Mouse (Mus musculus) neural tube, embryonic 15.5 days (tissue): ENCODE data around the gene 3830406C13Rik. TPM values are rescaled to one million over a fixed set of nuclear protein-coding genes. Genes with fewer than 3 reads are reported as not detected.

Source experiments
- ATAC-seq: fragments of 200-750 bp; cut with Nextera tagmentation; 2 replicates; pipeline ENCODE4 v1.8.0; 2017; ENCODE audit warnings: mild to moderate bottlenecking, moderate TSS enrichment, moderate library complexity; ENCODE audit not compliant: low FRiP score
- H3K27ac ChIP-seq: fragments of 300-500 bp; sonication (generic); replicated peaks from 2 replicates; pipeline ENCODE4 v1.5.1; 2015; ENCODE audit warnings: mild to moderate bottlenecking, inconsistent platforms
- H3K27me3 ChIP-seq: fragments of 300-500 bp; sonication (generic); replicated peaks from 2 replicates; pipeline ENCODE4 v1.6.1; 2015; ENCODE audit warnings: inconsistent platforms
- H3K36me3 ChIP-seq: fragments of 300-500 bp; sonication (generic); 2 replicates; pipeline ENCODE4 v1.6.1; 2015; ENCODE audit warnings: inconsistent platforms
- H3K4me1 ChIP-seq: fragments of 300-500 bp; sonication (generic); 2 replicates; pipeline ENCODE4 v1.6.1; 2015; ENCODE audit warnings: inconsistent platforms
- H3K4me2 ChIP-seq: fragments of 300-500 bp; sonication (generic); 2 replicates; pipeline ENCODE4 v1.6.1; 2015; ENCODE audit warnings: inconsistent platforms, mild to moderate bottlenecking, moderate library complexity
- H3K4me3 ChIP-seq: fragments of 300-500 bp; sonication (generic); replicated peaks from 2 replicates; pipeline ENCODE4 v1.5.1; 2015; ENCODE audit warnings: mild to moderate bottlenecking, inconsistent platforms
- H3K9ac ChIP-seq: fragments of 300-500 bp; sonication (generic); replicated peaks from 2 replicates; pipeline ENCODE4 v1.6.1; 2015; ENCODE audit warnings: mild to moderate bottlenecking, inconsistent platforms
- H3K9me3 ChIP-seq: fragments of 300-500 bp; sonication (generic); replicated peaks from 2 replicates; pipeline ENCODE4 v1.6.1; 2016; ENCODE audit warnings: inconsistent platforms
- WGBS: fragments of 180-500 bp; shearing (Covaris S2); methylation state at CpG from one replicate; pipeline ENCODE4 v1.1.7; 2015; ENCODE audit warnings: mixed read lengths; 5-methylcytosine and 5-hydroxymethylcytosine counted together
- polyA plus RNA-seq: library from polyadenylated mRNA; unstranded; fragments of >200 nt; fragmentation: Nextera tagmentation; extraction: Ambion mirVana; gene quantifications from 2 replicates; pipeline ENCODE4 v1.2.1, GENCODE M21; 2015

3830406C13Rik gene
- polyA plus RNA-seq, 1 experiment from 2014 or later = 37.7 TPM

- Histone ChIP-seq H3K4me1 (peaks cover 32% of the 10 kb centered on the region), H3K9ac (no peak overlapping the region), H3K4me2 (no peak overlapping the region), H3K27ac (no peak overlapping the region), H3K36me3 (no peaks in the 10 kb centered on the region), H3K27me3 (peaks cover 93% of the 10 kb centered on the region), H3K4me3 (no peak overlapping the region), H3K9me3 (no peaks in the 10 kb centered on the region)
- ATAC-seq = no peak
- 1% methylated on average over 24 of the region's 24 CpGs for WGBS
Measured at GRCm38 (mm10) chr14:12344061-12344745, 60.2 kb downstream of the 3830406C13Rik start.

GRCm38 (mm10) chr14:12344746-12345240 is 60.8 kb downstream of the 3830406C13Rik start:
- H3K4me3 ChIP-seq = peak overlapping the region; percentile 13
- ATAC-seq = no peak
- peak overlapping the region; percentile 28; the same call in 1 of the 2 replicates for H3K4me2 ChIP-seq
- H3K4me1 ChIP-seq = peaks cover 32% of the 10 kb centered on the region
- no peaks in the 10 kb centered on the region for H3K36me3 ChIP-seq
- peaks cover 94% of the 10 kb centered on the region for H3K27me3 ChIP-seq
- H3K27ac ChIP-seq = no peak overlapping the region
- no peak overlapping the region for H3K9ac ChIP-seq
- under 1% methylated on average over 39 of the region's 39 CpGs for WGBS
- H3K9me3 ChIP-seq = no peaks in the 10 kb centered on the region

- ATAC-seq = no peak
- H3K4me2 ChIP-seq = peak overlapping the region; percentile 28; the same call in 1 of the 2 replicates
- no peak overlapping the region for H3K27ac ChIP-seq
- under 1% methylated on average over 40 of the region's 40 CpGs for WGBS
- peaks cover 91% of the 10 kb centered on the region for H3K27me3 ChIP-seq
- H3K4me1 ChIP-seq = peaks cover 32% of the 10 kb centered on the region
- peak overlapping the region; percentile 13 for H3K4me3 ChIP-seq
- H3K36me3 ChIP-seq = no peaks in the 10 kb centered on the region
- no peak overlapping the region for H3K9ac ChIP-seq
- H3K9me3 ChIP-seq = no peaks in the 10 kb centered on the region
Measured at GRCm38 (mm10) chr14:12345241-12345921, 61.4 kb downstream of the 3830406C13Rik start.

- Histone ChIP-seq H3K27ac (no peak overlapping the region), H3K27me3 (peaks cover 93% of the 10 kb centered on the region), H3K4me2 (peak overlapping the region; percentile 28; the same call in 1 of the 2 replicates), H3K4me1 (peaks cover 29% of the 10 kb centered on the region), H3K9me3 (no peaks in the 10 kb centered on the region), H3K4me3 (no peak overlapping the region), H3K36me3 (no peaks in the 10 kb centered on the region), H3K9ac (no peak overlapping the region)
- ATAC-seq = no peak
- under 1% methylated on average over 50 of the region's 50 CpGs for WGBS
Measured at GRCm38 (mm10) chr14:12346011-12346864, 62.3 kb downstream of the 3830406C13Rik start.

GRCm38 (mm10) chr14:12346865-12347600 is 63.1 kb downstream of the 3830406C13Rik start:
- Histone ChIP-seq H3K27me3 (peaks cover 92% of the 10 kb centered on the region), H3K36me3 (no peaks in the 10 kb centered on the region), H3K4me3 (no peak overlapping the region), H3K9ac (no peak overlapping the region), H3K4me1 (peaks cover 26% of the 10 kb centered on the region), H3K27ac (no peak overlapping the region), H3K9me3 (no peaks in the 10 kb centered on the region), H3K4me2 (peak overlapping the region; percentile 28; the same call in 1 of the 2 replicates)
- no peak for ATAC-seq
- WGBS = 2% methylated on average over 26 of the region's 26 CpGs

GRCm38 (mm10) chr14:12348089-12348488 is 64.1 kb downstream of the 3830406C13Rik start, which contains the start of gene Fezf2:
Gene Fezf2, minus strand, starts transcription at chr14:12348189.
- Histone ChIP-seq H3K27me3 (peaks cover 93% of the 10 kb centered on the region), H3K4me2 (no peak within 1 kb of the TSS), H3K4me3 (no peak within 1 kb of the TSS), H3K4me1 (peaks cover 26% of the 10 kb centered on the region), H3K9ac (no peak within 1 kb of the TSS), H3K27ac (no peak within 1 kb of the TSS), H3K9me3 (no peaks in the 10 kb centered on the region), H3K36me3 (no peaks in the 10 kb centered on the region)
- WGBS = 2% methylated on average over 2 of the region's 2 CpGs
- no peak for ATAC-seq

GRCm38 (mm10) chr14:12349334-12350090 is 65.5 kb downstream of the 3830406C13Rik start:
- Histone ChIP-seq H3K9me3 (no peaks in the 10 kb centered on the region), H3K9ac (no peak overlapping the region), H3K4me2 (no peak overlapping the region), H3K4me3 (no peak overlapping the region), H3K27me3 (peaks cover 93% of the 10 kb centered on the region), H3K4me1 (peaks cover 23% of the 10 kb centered on the region), H3K27ac (no peak overlapping the region), H3K36me3 (no peaks in the 10 kb centered on the region)
- WGBS = 11% methylated on average over 15 of the region's 15 CpGs
- no peak for ATAC-seq

GRCm38 (mm10) chr14:12350271-12350916 is 66.4 kb downstream of the 3830406C13Rik start:
- WGBS = 8% methylated on average over 16 of the region's 16 CpGs

More at GRCm38 (mm10) chr14:12350271-12350916, 66.4 kb downstream of the 3830406C13Rik start:
- Histone ChIP-seq H3K9ac (no peak overlapping the region), H3K4me3 (no peak overlapping the region), H3K36me3 (no peaks in the 10 kb centered on the region), H3K27me3 (peaks cover 89% of the 10 kb centered on the region), H3K4me1 (peaks cover 15% of the 10 kb centered on the region; the same call in 1 of the 2 replicates), H3K9me3 (no peaks in the 10 kb centered on the region), H3K27ac (no peak overlapping the region), H3K4me2 (no peak overlapping the region)
- ATAC-seq = no peak
